Mouse (Mus musculus): ENCODE data around the gene Ppp4r3a. TPM values are rescaled to one million over a fixed set of nuclear protein-coding genes. Genes with fewer than 3 reads are reported as not detected.

Ppp4r3a gene
- polyA plus RNA-seq, 1 experiment from 2014 or later: 27.5 TPM

DNA sequence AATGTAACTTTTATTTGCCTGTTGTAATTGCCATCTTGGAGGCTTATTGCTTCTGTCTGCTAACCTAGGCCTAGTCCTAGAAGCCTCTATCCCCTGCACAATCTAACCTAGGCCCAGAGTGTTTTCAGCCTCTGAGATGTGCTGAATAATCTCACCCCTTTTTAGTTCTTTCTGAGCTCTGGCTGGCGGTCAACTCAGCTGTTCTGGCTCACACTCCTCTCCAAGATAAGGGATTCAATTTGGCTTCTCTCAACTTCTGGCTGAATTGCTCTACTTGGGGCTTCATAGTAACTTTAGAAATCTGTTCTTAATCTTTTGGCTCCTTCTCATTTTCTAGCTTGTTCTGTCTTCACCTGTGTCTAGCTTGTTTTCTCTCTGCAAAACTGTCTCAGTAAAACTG, 3.9 kb upstream of the Ppp4r3a start:
- WGBS: 86% methylated on average over 1 of the region's 1 CpGs
- DNase-seq (ENCODE audit: low spot score) (no peak), ATAC-seq (no peak)
- Histone ChIP-seq H3K9me3 (replicated peaks; ENCODE audit: control insufficient read depth, low read length) (no peaks in the 10 kb centered on the region), H3K27me3 (replicated peaks; ENCODE audit: control insufficient read depth, insufficient read depth, low read length) (no peaks in the 10 kb centered on the region), H3K4me1 (ENCODE audit: control insufficient read depth, insufficient read depth, low read length) (peaks cover 3% of the 10 kb centered on the region; the same call in 1 of the 2 replicates), H3K4me2 (ENCODE audit: low read length) (no peak overlapping the region), H3K9ac (ENCODE audit: low read length) (no peak overlapping the region), H3K36me3 (ENCODE audit: control insufficient read depth, insufficient read depth, low read length) (no peaks in the 10 kb centered on the region), H3K27ac (ENCODE audit: low read depth, low read length) (no peak overlapping the region), H3K4me3 (ENCODE audit: low read depth, low read length) (no peak overlapping the region)

DNA sequence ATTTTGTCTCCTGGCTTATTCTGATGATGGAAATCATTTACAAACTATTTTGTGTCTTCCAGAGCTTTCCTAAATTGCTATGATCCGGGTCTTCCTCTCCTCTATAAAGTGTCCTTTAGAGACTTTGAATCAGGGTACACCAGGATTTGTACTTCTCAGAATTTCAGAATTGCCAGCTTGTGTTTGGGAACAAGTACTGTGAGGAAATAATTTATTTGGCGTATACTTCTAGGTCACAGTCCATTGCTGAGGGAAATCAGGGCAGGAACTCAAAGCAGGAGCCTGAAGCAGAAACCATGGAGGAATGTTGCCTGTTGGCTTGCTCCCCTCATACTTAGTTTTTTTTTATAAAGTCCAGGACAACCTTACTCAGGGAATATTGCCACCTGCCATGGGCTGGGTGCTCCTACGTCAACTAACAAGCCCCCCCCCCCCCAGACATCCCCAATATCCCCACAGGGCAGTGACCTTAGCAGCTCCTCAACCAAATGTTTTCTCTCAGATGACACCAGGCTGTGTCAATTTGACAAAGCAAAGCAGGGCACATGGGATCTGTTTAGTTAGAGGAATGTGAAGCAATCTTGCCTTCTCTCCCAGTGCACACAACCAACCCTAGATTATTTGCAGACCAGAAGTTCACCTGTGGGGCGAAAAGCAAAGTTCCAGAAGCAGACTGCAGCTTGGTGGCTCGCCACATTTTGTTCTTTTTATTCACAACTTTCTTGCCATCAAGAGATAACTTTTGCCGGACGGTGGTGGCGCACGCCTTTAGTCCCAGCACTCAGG, 1.6 kb upstream of the Ppp4r3a start:
- 0 out of 2 replicates have a peak overlapping the region, but pooled peaks have one; percentile 97 for H3K9ac ChIP-seq (ENCODE audit: low read length)
- WGBS: 93% methylated on average over 9 of the region's 9 CpGs
- DNase-seq (ENCODE audit: low spot score) (no peak), ATAC-seq (no peak)
- H3K27me3 ChIP-seq (replicated peaks; ENCODE audit: control insufficient read depth, insufficient read depth, low read length): no peaks in the 10 kb centered on the region
- H3K4me3 ChIP-seq (ENCODE audit: low read depth, low read length): peak overlapping the region; percentile 100; the same call in 1 of the 2 replicates
- H3K36me3 ChIP-seq (ENCODE audit: control insufficient read depth, insufficient read depth, low read length): peaks cover 8% of the 10 kb centered on the region; the same call in 1 of the 2 replicates
- peak overlapping the region; percentile 75; the same call in 1 of the 2 replicates for H3K4me2 ChIP-seq (ENCODE audit: low read length)
- H3K4me1 ChIP-seq (ENCODE audit: control insufficient read depth, insufficient read depth, low read length): peaks cover 3% of the 10 kb centered on the region; the same call in 1 of the 2 replicates
- H3K27ac ChIP-seq (ENCODE audit: low read depth, low read length): no peak overlapping the region
- H3K9me3 ChIP-seq (replicated peaks; ENCODE audit: control insufficient read depth, low read length): no peaks in the 10 kb centered on the region

GRCm38 (mm10) chr12:101084237-101084636, 735 bp upstream of the Ppp4r3a start:
- no peak for ATAC-seq
- WGBS: 9% methylated on average over 4 of the region's 4 CpGs

GRCm38 (mm10) chr12:101083839-101084195, 315 bp upstream of the Ppp4r3a start:
- peak overlapping the region; percentile 98 for H3K27ac ChIP-seq (ENCODE audit: low read depth, low read length)
- H3K4me2 ChIP-seq (ENCODE audit: low read length): peak overlapping the region; percentile 75
- H3K27me3 ChIP-seq (replicated peaks; ENCODE audit: control insufficient read depth, insufficient read depth, low read length): no peaks in the 10 kb centered on the region
- peak overlapping the region; percentile 97 for H3K9ac ChIP-seq (ENCODE audit: low read length)
- H3K36me3 ChIP-seq (ENCODE audit: control insufficient read depth, insufficient read depth, low read length): peaks cover 8% of the 10 kb centered on the region; the same call in 1 of the 2 replicates
- peaks cover 3% of the 10 kb centered on the region; the same call in 1 of the 2 replicates for H3K4me1 ChIP-seq (ENCODE audit: control insufficient read depth, insufficient read depth, low read length)
- ATAC-seq (peak; percentile 69), DNase-seq (ENCODE audit: low spot score) (no peak)
- no peaks in the 10 kb centered on the region for H3K9me3 ChIP-seq (replicated peaks; ENCODE audit: control insufficient read depth, low read length)
- under 1% methylated on average over 23 of the region's 23 CpGs for WGBS
- H3K4me3 ChIP-seq (ENCODE audit: low read depth, low read length): peak overlapping the region; percentile 100

More at GRCm38 (mm10) chr12:101084237-101084636, 735 bp upstream of the Ppp4r3a start:
- Histone ChIP-seq H3K9ac (ENCODE audit: low read length) (peak overlapping the region; percentile 97), H3K4me3 (ENCODE audit: low read depth, low read length) (peak overlapping the region; percentile 100), H3K9me3 (replicated peaks; ENCODE audit: control insufficient read depth, low read length) (no peaks in the 10 kb centered on the region), H3K27ac (ENCODE audit: low read depth, low read length) (0 out of 2 replicates have a peak overlapping the region, but pooled peaks have one; percentile 98), H3K4me2 (ENCODE audit: low read length) (peak overlapping the region; percentile 75), H3K27me3 (replicated peaks; ENCODE audit: control insufficient read depth, insufficient read depth, low read length) (no peaks in the 10 kb centered on the region), H3K36me3 (ENCODE audit: control insufficient read depth, insufficient read depth, low read length) (peaks cover 8% of the 10 kb centered on the region; the same call in 1 of the 2 replicates), H3K4me1 (ENCODE audit: control insufficient read depth, insufficient read depth, low read length) (peaks cover 3% of the 10 kb centered on the region; the same call in 1 of the 2 replicates)
- DNase-seq (ENCODE audit: low spot score): peak; percentile 37

DNA sequence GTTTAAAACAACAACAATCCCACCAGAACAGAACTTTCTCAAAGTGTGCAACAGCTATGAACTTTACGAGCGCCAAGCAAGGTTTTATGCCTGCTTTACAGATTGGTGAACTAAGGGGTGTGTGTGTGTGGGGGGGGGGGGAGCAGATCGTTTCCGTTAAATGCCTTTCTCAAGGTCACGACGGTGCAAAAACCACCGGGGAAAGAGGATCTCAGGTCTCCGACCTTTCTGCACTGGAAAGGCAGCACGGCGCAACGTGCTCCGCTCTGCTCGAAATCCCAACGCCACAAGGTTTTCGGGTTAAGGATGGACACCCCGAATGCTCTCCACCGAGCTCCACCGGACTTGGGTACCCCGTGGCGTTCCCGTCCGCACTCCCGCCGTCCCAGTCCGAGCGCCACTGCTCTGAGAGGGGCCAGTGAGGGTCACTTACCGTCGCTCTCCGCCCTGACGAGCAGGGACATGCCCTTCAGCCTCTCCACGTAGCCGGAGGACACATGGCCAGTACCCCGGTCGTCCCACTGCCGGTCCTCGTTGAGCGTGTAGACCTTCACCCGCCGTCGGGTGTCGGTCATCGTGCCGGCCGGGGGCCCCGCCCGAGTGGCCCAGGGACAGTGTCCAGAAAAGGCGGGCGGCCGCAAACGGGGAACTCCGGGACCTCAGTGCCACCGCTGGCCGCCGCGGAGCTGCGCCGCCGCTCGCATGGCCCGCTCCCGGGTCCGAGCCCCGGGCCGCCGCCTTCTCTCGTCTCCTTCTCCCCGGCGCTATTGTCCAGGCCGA, 1.0 kb downstream of the Ppp4r3a start:
- Histone ChIP-seq H3K4me1 (ENCODE audit: control insufficient read depth, insufficient read depth, low read length) (peaks cover 3% of the 10 kb centered on the region; the same call in 1 of the 2 replicates), H3K4me2 (ENCODE audit: low read length) (peak overlapping the region; percentile 82), H3K4me3 (ENCODE audit: low read depth, low read length) (peak overlapping the region; percentile 100), H3K36me3 (ENCODE audit: control insufficient read depth, insufficient read depth, low read length) (peaks cover 8% of the 10 kb centered on the region; the same call in 1 of the 2 replicates), H3K27me3 (replicated peaks; ENCODE audit: control insufficient read depth, insufficient read depth, low read length) (no peaks in the 10 kb centered on the region), H3K9ac (ENCODE audit: low read length) (peak overlapping the region; percentile 97), H3K9me3 (replicated peaks; ENCODE audit: control insufficient read depth, low read length) (no peaks in the 10 kb centered on the region), H3K27ac (ENCODE audit: low read depth, low read length) (peak overlapping the region; percentile 98)
- under 1% methylated on average over 60 of the region's 69 CpGs for WGBS
- DNase-seq (ENCODE audit: low spot score): peak; percentile 6
- peak; percentile 4 for ATAC-seq

DNA sequence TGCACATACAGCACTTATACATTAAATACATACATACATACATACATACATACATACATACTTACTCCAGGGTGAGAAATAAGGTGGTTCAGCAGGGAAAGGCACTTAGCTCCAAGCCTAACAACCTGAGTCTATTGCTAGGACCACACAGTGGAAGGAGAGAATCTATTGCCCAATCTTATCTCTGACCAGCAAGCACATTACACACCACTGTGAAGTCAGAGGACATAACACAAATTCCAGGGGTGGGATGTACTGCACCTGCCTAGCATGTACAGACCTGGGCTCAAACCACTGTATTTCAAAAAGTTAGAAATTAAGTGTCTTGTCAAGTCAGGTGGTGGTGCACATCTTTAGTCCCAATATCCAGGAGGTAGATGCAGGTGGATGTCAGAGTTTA, 5.5 kb downstream of the Ppp4r3a start:
- no peak overlapping the region for H3K9ac ChIP-seq (ENCODE audit: low read length)
- H3K27ac ChIP-seq (ENCODE audit: low read depth, low read length): no peak overlapping the region
- H3K4me1 ChIP-seq (ENCODE audit: control insufficient read depth, insufficient read depth, low read length): no peaks in the 10 kb centered on the region; the same call in 1 of the 2 replicates
- no peak overlapping the region for H3K4me2 ChIP-seq (ENCODE audit: low read length)
- DNase-seq (ENCODE audit: low spot score): no peak
- no peaks in the 10 kb centered on the region for H3K27me3 ChIP-seq (replicated peaks; ENCODE audit: control insufficient read depth, insufficient read depth, low read length)
- no peak for ATAC-seq
- H3K4me3 ChIP-seq (ENCODE audit: low read depth, low read length): no peak overlapping the region
- peaks cover 14% of the 10 kb centered on the region; the same call in 1 of the 2 replicates for H3K36me3 ChIP-seq (ENCODE audit: control insufficient read depth, insufficient read depth, low read length)
- no peaks in the 10 kb centered on the region for H3K9me3 ChIP-seq (replicated peaks; ENCODE audit: control insufficient read depth, low read length)

DNA sequence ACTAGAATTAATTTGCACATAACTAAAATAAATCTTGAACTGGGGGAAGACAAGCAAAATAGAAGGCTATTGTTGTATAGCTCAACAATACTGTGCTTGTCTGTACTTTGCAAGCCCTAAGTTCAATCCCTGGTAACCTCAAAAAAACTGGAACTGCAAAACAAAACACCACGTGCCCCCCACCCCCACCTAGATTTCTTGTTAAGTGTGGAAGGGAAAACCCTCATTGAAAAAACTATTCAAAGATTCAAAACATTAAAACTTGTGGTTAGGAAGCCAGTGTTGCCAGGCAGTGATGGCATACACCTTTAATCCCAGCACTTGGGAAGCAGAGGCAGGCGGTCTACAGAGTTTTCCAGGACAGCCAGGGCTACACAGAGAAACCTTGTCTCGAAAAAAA, 8.1 kb downstream of the Ppp4r3a start:
- no peak for ATAC-seq
- peaks cover 8% of the 10 kb centered on the region; the same call in 1 of the 2 replicates for H3K36me3 ChIP-seq (ENCODE audit: control insufficient read depth, insufficient read depth, low read length)
- H3K27ac ChIP-seq (ENCODE audit: low read depth, low read length): no peak overlapping the region
- no peaks in the 10 kb centered on the region for H3K27me3 ChIP-seq (replicated peaks; ENCODE audit: control insufficient read depth, insufficient read depth, low read length)
- 91% methylated on average over 3 of the region's 3 CpGs for WGBS
- H3K4me1 ChIP-seq (ENCODE audit: control insufficient read depth, insufficient read depth, low read length): no peaks in the 10 kb centered on the region
- DNase-seq (ENCODE audit: low spot score): no peak
- H3K9me3 ChIP-seq (replicated peaks; ENCODE audit: control insufficient read depth, low read length): no peaks in the 10 kb centered on the region
- no peak overlapping the region for H3K4me2 ChIP-seq (ENCODE audit: low read length)
- H3K9ac ChIP-seq (ENCODE audit: low read length): no peak overlapping the region
- H3K4me3 ChIP-seq (ENCODE audit: low read depth, low read length): no peak overlapping the region

- Histone ChIP-seq H3K27me3 (replicated peaks; ENCODE audit: control insufficient read depth, insufficient read depth, low read length) (no peaks in the 10 kb centered on the region), H3K27ac (ENCODE audit: low read depth, low read length) (no peak overlapping the region), H3K4me3 (ENCODE audit: low read depth, low read length) (no peak overlapping the region), H3K4me1 (ENCODE audit: control insufficient read depth, insufficient read depth, low read length) (no peaks in the 10 kb centered on the region), H3K9me3 (replicated peaks; ENCODE audit: control insufficient read depth, low read length) (no peaks in the 10 kb centered on the region), H3K9ac (ENCODE audit: low read length) (no peak overlapping the region), H3K36me3 (ENCODE audit: control insufficient read depth, insufficient read depth, low read length) (0 out of 2 replicates have a peak, but pooled peaks cover 7% of the 10 kb centered on the region), H3K4me2 (ENCODE audit: low read length) (no peak overlapping the region)
- 97% methylated on average over 4 of the region's 4 CpGs for WGBS
- DNase-seq (ENCODE audit: low spot score): no peak
- ATAC-seq: no peak
Measured at GRCm38 (mm10) chr12:101074821-101075429, 8.6 kb downstream of the Ppp4r3a start.
